Mouse (Mus musculus) neural tube, embryonic 15.5 days (tissue): ENCODE measurements around the gene Shisal2b. TPM values are rescaled to one million over a fixed set of nuclear protein-coding genes. Genes with fewer than 3 reads are reported as not detected.

Experiments
- ATAC-seq: fragments of 200-750 bp; cut with Nextera tagmentation; 2 replicates; pipeline ENCODE4 v1.8.0; 2017; ENCODE audit warnings: mild to moderate bottlenecking, moderate TSS enrichment, moderate library complexity; ENCODE audit not compliant: low FRiP score
- H3K27ac ChIP-seq: fragments of 300-500 bp; sonication (generic); replicated peaks from 2 replicates; pipeline ENCODE4 v1.5.1; 2015; ENCODE audit warnings: mild to moderate bottlenecking, inconsistent platforms
- H3K27me3 ChIP-seq: fragments of 300-500 bp; sonication (generic); replicated peaks from 2 replicates; pipeline ENCODE4 v1.6.1; 2015; ENCODE audit warnings: inconsistent platforms
- H3K36me3 ChIP-seq: fragments of 300-500 bp; sonication (generic); 2 replicates; pipeline ENCODE4 v1.6.1; 2015; ENCODE audit warnings: inconsistent platforms
- H3K4me1 ChIP-seq: fragments of 300-500 bp; sonication (generic); 2 replicates; pipeline ENCODE4 v1.6.1; 2015; ENCODE audit warnings: inconsistent platforms
- H3K4me2 ChIP-seq: fragments of 300-500 bp; sonication (generic); 2 replicates; pipeline ENCODE4 v1.6.1; 2015; ENCODE audit warnings: inconsistent platforms, mild to moderate bottlenecking, moderate library complexity
- H3K4me3 ChIP-seq: fragments of 300-500 bp; sonication (generic); replicated peaks from 2 replicates; pipeline ENCODE4 v1.5.1; 2015; ENCODE audit warnings: mild to moderate bottlenecking, inconsistent platforms
- H3K9ac ChIP-seq: fragments of 300-500 bp; sonication (generic); replicated peaks from 2 replicates; pipeline ENCODE4 v1.6.1; 2015; ENCODE audit warnings: mild to moderate bottlenecking, inconsistent platforms
- H3K9me3 ChIP-seq: fragments of 300-500 bp; sonication (generic); replicated peaks from 2 replicates; pipeline ENCODE4 v1.6.1; 2016; ENCODE audit warnings: inconsistent platforms
- WGBS: fragments of 180-500 bp; shearing (Covaris S2); methylation state at CpG from one replicate; pipeline ENCODE4 v1.1.7; 2015; ENCODE audit warnings: mixed read lengths; 5-methylcytosine and 5-hydroxymethylcytosine counted together
- polyA plus RNA-seq: library from polyadenylated mRNA; unstranded; fragments of >200 nt; fragmentation: Nextera tagmentation; extraction: Ambion mirVana; gene quantifications from 2 replicates; pipeline ENCODE4 v1.2.1, GENCODE M21; 2015

Shisal2b gene
- polyA plus RNA-seq, 1 experiment from 2014 or later = 3.4 TPM

DNA sequence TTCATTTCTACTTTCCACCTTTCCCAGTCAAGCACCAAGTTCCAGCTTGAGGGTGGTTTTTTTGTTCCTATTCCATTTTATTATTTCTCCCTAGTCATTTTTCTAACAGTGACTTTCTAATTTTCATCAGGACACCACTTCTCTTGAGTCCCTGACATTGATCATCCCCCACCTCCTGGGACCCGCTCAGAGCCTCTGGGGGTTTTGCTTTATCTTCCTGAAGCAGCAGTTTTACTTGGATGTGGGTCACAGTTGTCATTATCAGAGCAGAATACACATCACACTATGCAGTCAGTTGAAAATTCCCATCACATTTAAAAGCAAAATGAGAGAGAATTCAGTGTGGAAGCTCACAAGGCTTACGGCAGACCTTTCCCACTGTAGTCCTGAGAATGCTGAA, 10.0 kb downstream of the Shisal2b start:
- Histone ChIP-seq H3K4me1 (no peaks in the 10 kb centered on the region), H3K27ac (no peak overlapping the region), H3K9me3 (no peaks in the 10 kb centered on the region), H3K36me3 (no peaks in the 10 kb centered on the region), H3K4me3 (no peak overlapping the region), H3K4me2 (no peak overlapping the region), H3K27me3 (no peaks in the 10 kb centered on the region), H3K9ac (no peak overlapping the region)
- WGBS = 77% methylated on average over 2 of the region's 2 CpGs
- no peak for ATAC-seq

DNA sequence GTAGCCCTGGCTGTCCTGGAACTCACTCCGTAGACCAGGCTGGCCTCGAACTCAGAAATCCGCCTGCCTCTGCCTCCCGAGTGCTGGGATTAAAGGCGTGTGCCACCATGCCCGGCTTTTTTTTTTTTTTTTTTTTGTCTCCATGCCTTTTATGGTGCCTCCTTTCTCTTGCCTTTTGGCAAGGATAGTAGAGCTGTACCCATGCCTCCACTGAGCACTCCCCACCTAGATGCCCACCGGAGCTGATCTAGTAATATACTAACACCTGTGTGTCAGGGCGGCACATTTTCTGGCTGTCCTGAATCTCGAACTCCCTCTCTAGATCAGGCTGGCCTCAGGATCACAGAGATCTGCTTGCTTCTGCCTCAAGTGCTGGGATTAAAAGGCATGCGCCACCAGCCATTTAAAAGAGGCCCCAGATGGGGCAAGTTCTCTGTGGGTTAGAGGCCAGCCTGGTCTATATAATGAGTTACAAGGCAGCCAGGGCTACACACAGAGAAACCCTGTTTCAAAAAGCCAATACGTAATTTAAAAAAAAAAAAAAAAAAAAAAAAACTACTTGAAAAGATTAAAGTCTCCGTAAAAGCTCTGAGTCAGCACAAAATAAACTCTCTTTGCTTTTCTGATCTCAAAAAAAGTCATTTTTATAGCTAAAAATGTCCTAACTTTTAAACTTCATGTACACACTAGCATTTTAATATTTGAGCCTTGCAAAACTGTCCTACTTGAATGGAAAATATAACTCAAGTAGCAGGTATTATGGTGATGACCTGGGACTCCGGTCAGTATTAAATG, 20.2 kb downstream of the Shisal2b start:
- Histone ChIP-seq H3K36me3 (peaks cover 3% of the 10 kb centered on the region; the same call in 1 of the 2 replicates), H3K4me1 (no peaks in the 10 kb centered on the region), H3K27ac (no peak overlapping the region), H3K9me3 (no peaks in the 10 kb centered on the region), H3K27me3 (no peaks in the 10 kb centered on the region), H3K4me2 (no peak overlapping the region), H3K9ac (no peak overlapping the region), H3K4me3 (no peak overlapping the region)
- no peak for ATAC-seq
- WGBS = 93% methylated on average over 13 of the region's 13 CpGs

DNA sequence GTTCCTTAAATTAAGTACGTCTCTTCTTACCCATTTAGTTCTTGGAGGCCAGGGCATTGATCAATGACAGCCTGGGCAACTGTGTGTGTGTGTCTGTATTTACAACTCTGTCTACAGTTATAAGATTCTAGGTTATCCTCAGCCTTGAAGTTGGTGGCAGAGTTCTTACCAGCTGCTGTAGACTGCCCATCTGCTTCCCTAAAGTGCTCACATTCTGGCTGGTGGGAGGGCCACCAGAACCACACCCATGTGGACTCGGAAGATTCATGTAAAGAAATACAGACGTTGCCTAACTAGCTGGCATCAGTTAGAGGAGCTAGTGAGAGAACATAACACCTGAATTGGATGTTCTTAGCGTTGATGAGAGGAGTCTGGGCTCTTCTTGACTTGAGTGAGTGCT, 21.8 kb downstream of the Shisal2b start:
- Histone ChIP-seq H3K27me3 (no peaks in the 10 kb centered on the region), H3K27ac (no peak overlapping the region), H3K9ac (no peak overlapping the region), H3K4me3 (no peak overlapping the region), H3K4me1 (no peaks in the 10 kb centered on the region), H3K4me2 (no peak overlapping the region), H3K36me3 (peaks cover 10% of the 10 kb centered on the region), H3K9me3 (no peaks in the 10 kb centered on the region)
- ATAC-seq = no peak
- WGBS = 85% methylated on average over 4 of the region's 4 CpGs

GRCm38 (mm10) chr13:104837628-104838027, 26.1 kb downstream of the Shisal2b start:
- H3K4me1 ChIP-seq = no peaks in the 10 kb centered on the region
- H3K4me3 ChIP-seq = no peak overlapping the region
- no peak overlapping the region for H3K9ac ChIP-seq
- H3K4me2 ChIP-seq = no peak overlapping the region
- WGBS = 63% methylated on average over 7 of the region's 7 CpGs
- H3K36me3 ChIP-seq = peaks cover 29% of the 10 kb centered on the region
- H3K27ac ChIP-seq = no peak overlapping the region
- ATAC-seq = no peak
- no peaks in the 10 kb centered on the region for H3K9me3 ChIP-seq
- no peaks in the 10 kb centered on the region for H3K27me3 ChIP-seq

DNA sequence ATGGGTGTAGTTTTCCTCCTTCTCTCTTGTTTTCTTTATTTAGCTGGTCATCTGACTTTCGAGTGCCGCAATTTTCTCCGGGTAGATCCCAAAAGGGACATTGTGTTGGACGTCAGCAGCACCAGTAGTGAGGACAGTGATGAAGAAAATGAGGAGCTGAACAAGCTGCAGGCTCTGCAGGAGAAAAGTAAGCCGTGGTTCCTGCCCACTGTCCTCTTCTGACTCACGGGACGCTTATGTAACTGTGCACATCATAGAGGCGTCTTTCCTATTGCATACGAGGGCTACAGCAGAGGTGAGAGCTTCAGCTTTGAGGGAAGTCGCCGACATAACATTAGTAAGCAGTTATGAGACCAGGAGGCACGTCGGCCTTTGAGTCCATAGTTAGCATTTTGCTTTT, 30.9 kb downstream of the Shisal2b start:
- ATAC-seq = no peak
- Histone ChIP-seq H3K27me3 (no peaks in the 10 kb centered on the region), H3K36me3 (peaks cover 46% of the 10 kb centered on the region), H3K4me1 (no peaks in the 10 kb centered on the region), H3K27ac (no peak overlapping the region), H3K9me3 (no peaks in the 10 kb centered on the region), H3K4me2 (no peak overlapping the region), H3K4me3 (no peak overlapping the region), H3K9ac (no peak overlapping the region)
- WGBS = 96% methylated on average over 13 of the region's 13 CpGs

- 88% methylated on average over 2 of the region's 2 CpGs for WGBS
- H3K4me2 ChIP-seq = no peak overlapping the region
- no peak overlapping the region for H3K27ac ChIP-seq
- H3K9me3 ChIP-seq = no peaks in the 10 kb centered on the region
- H3K9ac ChIP-seq = no peak overlapping the region
- H3K4me1 ChIP-seq = peaks cover 4% of the 10 kb centered on the region; the same call in 1 of the 2 replicates
- H3K27me3 ChIP-seq = no peaks in the 10 kb centered on the region
- no peak for ATAC-seq
- H3K4me3 ChIP-seq = no peak overlapping the region
- H3K36me3 ChIP-seq = peaks cover 21% of the 10 kb centered on the region
Measured at GRCm38 (mm10) chr13:104825470-104825869, 38.2 kb downstream of the Shisal2b start.

- H3K9me3 ChIP-seq = no peaks in the 10 kb centered on the region
- peaks cover 14% of the 10 kb centered on the region for H3K4me1 ChIP-seq
- H3K36me3 ChIP-seq = no peaks in the 10 kb centered on the region
- no peak overlapping the region for H3K4me3 ChIP-seq
- WGBS = 14% methylated on average over 8 of the region's 8 CpGs
- peak overlapping the region; percentile 56 for H3K27ac ChIP-seq
- peak overlapping the region; percentile 26; the same call in 1 of the 2 replicates for H3K4me2 ChIP-seq
- ATAC-seq = peak; percentile 67; the same call in 1 of the 2 replicates
- H3K27me3 ChIP-seq = no peaks in the 10 kb centered on the region
- H3K9ac ChIP-seq = no peak overlapping the region
Measured at GRCm38 (mm10) chr13:104822411-104822838, 41.3 kb downstream of the Shisal2b start.

DNA sequence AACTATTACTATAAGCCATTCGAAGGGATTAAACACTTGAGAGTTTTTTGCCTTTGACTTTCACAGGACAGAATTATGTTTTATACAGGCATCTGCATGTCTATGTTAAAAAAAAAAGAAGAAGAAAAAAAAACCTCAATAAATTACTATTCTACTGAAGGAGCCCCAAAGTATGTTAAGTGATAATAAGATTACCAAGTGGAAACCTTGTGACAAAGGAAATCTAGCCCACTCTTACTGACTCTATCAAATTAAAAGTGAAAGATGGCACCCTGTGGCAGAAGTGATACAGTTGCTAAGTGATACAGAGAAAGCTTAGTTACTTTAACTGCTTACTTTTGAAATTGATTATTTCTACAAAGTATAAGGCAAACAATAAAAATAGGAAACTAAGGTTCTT, 41.8 kb downstream of the Shisal2b start:
- H3K9me3 ChIP-seq = no peaks in the 10 kb centered on the region
- no peak overlapping the region for H3K27ac ChIP-seq
- ATAC-seq = no peak
- H3K9ac ChIP-seq = no peak overlapping the region
- H3K27me3 ChIP-seq = no peaks in the 10 kb centered on the region
- no peak overlapping the region for H3K4me3 ChIP-seq
- H3K36me3 ChIP-seq = no peaks in the 10 kb centered on the region
- no peak overlapping the region for H3K4me2 ChIP-seq
- H3K4me1 ChIP-seq = peaks cover 15% of the 10 kb centered on the region
- 92% methylated on average over 1 of the region's 1 CpGs for WGBS

DNA sequence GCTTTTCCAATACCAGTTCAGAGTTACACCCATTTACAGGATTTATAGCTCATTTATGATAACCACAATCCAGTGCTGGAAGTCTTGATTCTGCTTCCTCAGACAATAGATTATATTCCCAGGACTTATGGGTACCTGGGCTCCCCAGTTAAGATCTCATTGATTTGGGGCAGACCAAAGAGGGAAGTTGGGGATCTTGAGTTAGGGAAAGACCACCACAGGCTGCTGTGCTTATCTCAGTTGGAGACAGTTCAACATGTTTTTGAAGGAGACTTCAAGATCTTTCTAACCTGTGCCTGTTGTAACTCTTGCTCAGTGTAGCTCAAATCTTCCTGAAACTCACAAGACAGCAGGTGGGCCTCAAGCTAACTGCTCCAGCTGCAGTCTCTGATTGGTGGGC, 42.5 kb downstream of the Shisal2b start:
- Histone ChIP-seq H3K4me1 (peaks cover 16% of the 10 kb centered on the region), H3K36me3 (no peaks in the 10 kb centered on the region), H3K4me3 (no peak overlapping the region), H3K4me2 (no peak overlapping the region), H3K27me3 (no peaks in the 10 kb centered on the region), H3K27ac (no peak overlapping the region), H3K9ac (no peak overlapping the region), H3K9me3 (no peaks in the 10 kb centered on the region)
- no peak for ATAC-seq

GRCm38 (mm10) chr13:104817696-104818095, 46.0 kb downstream of the Shisal2b start:
- H3K9me3 ChIP-seq = no peaks in the 10 kb centered on the region
- ATAC-seq = no peak
- peak overlapping the region; percentile 86 for H3K4me3 ChIP-seq
- no peaks in the 10 kb centered on the region for H3K27me3 ChIP-seq
- H3K4me2 ChIP-seq = peak overlapping the region; percentile 81
- peak overlapping the region; percentile 85 for H3K9ac ChIP-seq
- peaks cover 22% of the 10 kb centered on the region for H3K4me1 ChIP-seq
- 58% methylated on average over 12 of the region's 12 CpGs for WGBS
- H3K36me3 ChIP-seq = no peaks in the 10 kb centered on the region
- no peak overlapping the region for H3K27ac ChIP-seq

DNA sequence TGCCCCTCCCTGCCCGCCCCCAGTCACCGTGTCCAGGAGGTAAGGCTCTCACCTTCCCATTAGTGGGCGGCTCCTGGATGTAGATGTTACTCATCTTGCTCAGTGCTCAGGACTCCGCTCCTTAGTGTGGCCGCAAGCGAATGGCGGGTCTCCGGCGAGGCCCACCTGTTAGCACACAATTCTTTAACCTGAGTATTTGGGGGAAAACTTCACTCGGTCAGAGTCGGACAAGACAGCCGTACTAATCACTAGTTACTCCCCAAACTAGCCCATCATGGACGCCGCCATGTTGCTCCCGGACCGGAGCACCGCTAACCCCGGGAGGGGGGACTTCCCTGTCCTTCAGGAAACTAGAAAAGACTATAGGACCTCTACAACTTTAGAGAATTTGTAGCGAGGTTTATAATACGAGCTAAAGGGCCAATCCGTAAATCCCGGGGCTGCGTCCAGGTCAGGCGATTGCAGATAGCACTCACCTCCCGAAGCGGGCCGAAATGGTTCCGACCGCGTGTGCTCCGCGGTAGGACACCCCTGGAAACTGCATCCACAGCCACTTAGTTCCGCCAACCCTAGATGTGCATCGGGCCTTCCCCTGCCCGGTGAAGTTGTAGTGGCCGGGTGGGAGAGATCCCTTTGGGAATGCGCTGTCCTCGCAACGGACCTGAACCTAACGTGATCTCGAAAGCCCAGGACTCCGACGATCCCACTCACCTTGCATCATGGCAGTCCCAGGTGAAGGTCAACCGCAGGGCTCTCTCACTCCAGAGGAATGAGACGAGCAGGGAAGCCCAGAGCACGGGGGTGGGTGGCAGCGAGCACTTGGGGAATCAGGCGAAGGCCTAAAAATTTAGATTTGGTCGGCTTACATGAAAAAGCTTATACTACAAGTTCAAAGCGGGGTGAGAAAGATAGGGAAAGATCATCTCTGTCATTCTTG, 46.8 kb downstream of the Shisal2b start, which contains the start of gene Cwc27:
TSS of gene Cwc27 (minus strand) at position 508 of the 937 bp plus-strand sequence.
- H3K4me3 ChIP-seq = peak within 1 kb of the TSS; percentile 86
- WGBS = under 1% methylated on average over 50 of the region's 50 CpGs
- peak within 1 kb of the TSS; percentile 81 for H3K4me2 ChIP-seq

More for the DNA sequence above, 46.8 kb downstream of the Shisal2b start, which contains the start of gene Cwc27:
- H3K27me3 ChIP-seq = no peaks in the 10 kb centered on the region
- H3K9me3 ChIP-seq = no peaks in the 10 kb centered on the region
- H3K4me1 ChIP-seq = peaks cover 20% of the 10 kb centered on the region
- peak; percentile 96 for ATAC-seq
- H3K9ac ChIP-seq = peak within 1 kb of the TSS; percentile 85
- H3K36me3 ChIP-seq = no peaks in the 10 kb centered on the region
- H3K27ac ChIP-seq = peak within 1 kb of the TSS; percentile 85
